Comparison of ENCODE assay signal across 13 mouse cellular contexts in genomic region chr13:13606149-13606548, GRCm38 (mm10).
"Had no signal": no experiment of that assay in that cellular context is flagged by ENCODE, and none has a peak within 500 bp of the region (broad histone marks: within the 10 kb centered on the region; RNA-seq: fewer than 3 reads in every experiment).

No protein-coding gene starts in this region.

- H3K36me3 ChIP-seq: limb, embryonic 13.5 days; midbrain, embryonic 13.5 days; neural tube, embryonic 15.5 days had no signal

- H3K9ac ChIP-seq: limb, embryonic 13.5 days; liver, embryonic 14.5 days; midbrain, embryonic 13.5 days; neural tube, embryonic 15.5 days had no signal

- DNase-seq: kidney, adult 11 months; kidney, postnatal 25 days; layer of hippocampus, adult 9-11 months; layer of hippocampus, postnatal 36 days; lung, adult 18-20 months; right cerebral cortex, postnatal 4 days; spleen, adult 18-20 months; thymus, adult 18-20 months; thymus, postnatal 14 days had no signal

- H3K4me2 ChIP-seq: limb, embryonic 13.5 days; midbrain, embryonic 13.5 days; neural tube, embryonic 15.5 days had no signal

- H3K4me1 ChIP-seq: limb, embryonic 13.5 days; midbrain, embryonic 13.5 days; neural tube, embryonic 15.5 days had no signal

- H3K9me3 ChIP-seq: limb, embryonic 13.5 days; midbrain, embryonic 13.5 days; neural tube, embryonic 15.5 days had no signal

- H3K4me3 ChIP-seq: limb, embryonic 13.5 days; midbrain, embryonic 13.5 days; neural tube, embryonic 15.5 days had no signal

- ATAC-seq: midbrain, embryonic 13.5 days had no signal

- H3K27ac ChIP-seq: limb, embryonic 13.5 days; liver, embryonic 14.5 days; midbrain, embryonic 13.5 days; neural tube, embryonic 15.5 days had no signal

- H3K27me3 ChIP-seq: limb, embryonic 13.5 days; midbrain, embryonic 13.5 days; neural tube, embryonic 15.5 days had no signal
